Mouse (Mus musculus): ENCODE measurements around the gene Cux2.

GRCm38 (mm10) chr5:121848743-121849142 is 201.2 kb downstream of the Cux2 start, which contains the start of gene Pheta1:
- TF ChIP-seq FLI1 (IDR thresholded peaks at IDR 0.05; ENCODE audit: low read length) (no peak), GATA1 (IDR thresholded peaks at IDR 0.05; ENCODE audit: borderline replicate concordance, low read length) (no peak)
